Comparison of ENCODE assay signal across 14 mouse cellular contexts in genomic region chr13:36096684-36097383, GRCm38 (mm10). TPM values are rescaled to one million over a fixed set of nuclear protein-coding genes. Genes with fewer than 3 reads are reported as not detected.
DNase-seq lines count a peak whose midpoint lies in the region; ATAC-seq and TF ChIP-seq lines count a peak whose summit lies in the region.
"Had no signal": no experiment of that assay in that cellular context is flagged by ENCODE, and none has a peak within 500 bp of the region (broad histone marks: within the 10 kb centered on the region; RNA-seq: fewer than 3 reads in every experiment).

No protein-coding gene starts in this region.

- H3K4me2 ChIP-seq in heart, embryonic 15.5 days: peak overlapping the region; percentile 30
- H3K4me2 ChIP-seq in liver, embryonic 16.5 days (ENCODE audit: low read depth, low read length): peak overlapping the region; percentile 1; the same call in 1 of the 2 replicates
- H3K4me2 ChIP-seq: forebrain, embryonic 15.5 days; hindbrain, embryonic 13.5 days had no signal

- peak; percentile 50; the same call in 1 of the 2 replicates for ATAC-seq in erythroblast, adult 5-6 weeks (replicated peaks; ENCODE audit: low FRiP score, poor library complexity, severe bottlenecking)
- ATAC-seq in heart, embryonic 15.5 days (replicated peaks; ENCODE audit: insufficient number of reproducible peaks, insufficient read depth, low FRiP score, low read depth): peak; percentile 35; the same call in 1 of the 2 replicates
- peak; percentile 81 for ATAC-seq in liver, embryonic 16.5 days (ENCODE audit: low read depth)
- ATAC-seq: forebrain, embryonic 15.5 days had no signal

- TF ChIP-seq EP300 in MEL (IDR thresholded peaks at IDR 0.05; ENCODE audit: low read depth in 1 of 2, low read length in 2 of 2): peak; percentile 87 to 90

- H3K36me3 ChIP-seq in MEL (ENCODE audit: control insufficient read depth in 1 of 2, insufficient read depth in 2 of 2, low read length in 2 of 2): peaks cover 0 to 37% of the 10 kb centered on the region in 2 experiments; a peak in 2 of 4 replicates
- peaks cover 3% of the 10 kb centered on the region; the same call in 1 of the 2 replicates for H3K36me3 ChIP-seq in heart, embryonic 15.5 days
- no peaks in the 10 kb centered on the region for H3K36me3 ChIP-seq in liver, embryonic 16.5 days (ENCODE audit: control insufficient read depth, insufficient read depth)
- H3K36me3 ChIP-seq: forebrain, embryonic 15.5 days had no signal

- peaks cover 15 to 30% of the 10 kb centered on the region in 2 experiments for H3K4me1 ChIP-seq in MEL (ENCODE audit: control insufficient read depth in 1 of 2, insufficient read depth in 2 of 2, low read length in 2 of 2)
- H3K4me1 ChIP-seq in heart, embryonic 15.5 days (replicated peaks): peaks cover 12% of the 10 kb centered on the region
- peaks cover 14% of the 10 kb centered on the region for H3K4me1 ChIP-seq in liver, embryonic 16.5 days (ENCODE audit: control insufficient read depth, low read depth, low read length)
- H3K4me1 ChIP-seq: forebrain, embryonic 15.5 days; hindbrain, embryonic 13.5 days; megakaryocyte, embryonic 14.5 days had no signal

- no peak for TF ChIP-seq CTCF in MEL (IDR thresholded peaks at IDR 0.05 in 2 of 3, conservative IDR thresholded peaks at IDR 0.05 in 1 of 3; ENCODE audit: control insufficient read depth in 1 of 3, insufficient read depth in 1 of 3, low read depth in 2 of 3, low read length in 3 of 3, poor library complexity in 1 of 3, severe bottlenecking in 1 of 3)

- peak overlapping the region in 1 of 2 experiments; percentile 13; a peak in 1 of 4 replicates for H3K4me3 ChIP-seq in MEL (ENCODE audit: control insufficient read depth in 1 of 2, insufficient read depth in 1 of 2, low read depth in 2 of 2, low read length in 2 of 2)
- H3K4me3 ChIP-seq in heart, embryonic 15.5 days: no peak overlapping the region
- H3K4me3 ChIP-seq in liver, embryonic 16.5 days (ENCODE audit: low read depth, low read length): no peak overlapping the region
- H3K4me3 ChIP-seq: forebrain, embryonic 15.5 days; hindbrain, embryonic 13.5 days; megakaryocyte, embryonic 14.5 days had no signal

- TF ChIP-seq RAD21 in MEL (IDR thresholded peaks at IDR 0.05; ENCODE audit: low read depth, low read length): no peak

- H3K79me2 ChIP-seq in MEL (ENCODE audit: control insufficient read depth, insufficient read depth, low read length, poor library complexity): peaks cover 11% of the 10 kb centered on the region; the same call in 1 of the 2 replicates

- no peak overlapping the region for H3K9ac ChIP-seq in MEL (ENCODE audit: control insufficient read depth, low read depth, low read length, poor library complexity, severe bottlenecking)
- no peak overlapping the region for H3K9ac ChIP-seq in heart, embryonic 15.5 days
- H3K9ac ChIP-seq in liver, embryonic 16.5 days (ENCODE audit: low read depth, low read length): peak overlapping the region; percentile 6; the same call in 1 of the 2 replicates
- H3K9ac ChIP-seq: forebrain, embryonic 15.5 days; hindbrain, embryonic 13.5 days had no signal

- H3K27ac ChIP-seq in MEL (ENCODE audit: control insufficient read depth, low read depth, low read length): peak overlapping the region; percentile 78
- peak overlapping the region; percentile 66 for H3K27ac ChIP-seq in heart, embryonic 15.5 days
- H3K27ac ChIP-seq in liver, embryonic 16.5 days (ENCODE audit: low read length): peak overlapping the region; percentile 56
- H3K27ac ChIP-seq: forebrain, embryonic 15.5 days; hindbrain, embryonic 13.5 days had no signal

- WGBS in heart, embryonic 15.5 days: 29% methylated on average over 5 of the region's 5 CpGs
- 20% methylated on average over 5 of the region's 5 CpGs for WGBS in liver, embryonic 16.5 days (ENCODE audit: insufficient replicate concordance)

- H3K27me3 ChIP-seq in MEL (ENCODE audit: control insufficient read depth in 1 of 2, insufficient read depth in 2 of 2, low read length in 2 of 2): no peaks in the 10 kb centered on the region
- no peaks in the 10 kb centered on the region for H3K27me3 ChIP-seq in heart, embryonic 15.5 days
- H3K27me3 ChIP-seq in liver, embryonic 16.5 days (ENCODE audit: control insufficient read depth, insufficient read depth, low read depth, low read length): no peaks in the 10 kb centered on the region
- H3K27me3 ChIP-seq: forebrain, embryonic 15.5 days; hindbrain, embryonic 13.5 days; megakaryocyte, embryonic 14.5 days had no signal

- peak; percentile 64 for DNase-seq in MEL (ENCODE audit: low read depth, low spot score)
- no peak for DNase-seq in left cerebral cortex, adult 18-20 months (ENCODE audit: low spot score in 2 of 2)
- DNase-seq in kidney, adult 11 months: no peak
- DNase-seq in layer of hippocampus, postnatal 14 days (ENCODE audit: low spot score in 2 of 2): no peak
- DNase-seq: cerebellum, adult 9-11 months; kidney, postnatal 10 days; layer of hippocampus, adult 9-11 months; lung, postnatal 10 days had no signal

- TF ChIP-seq POLR2A in MEL (IDR thresholded peaks at IDR 0.05; ENCODE audit: control insufficient read depth in 1 of 2, insufficient read depth in 1 of 2, low read depth in 1 of 2, low read length in 2 of 2, poor library complexity in 1 of 2): no peak

- H3K9me3 ChIP-seq in MEL (replicated peaks; ENCODE audit: insufficient read depth, low read length): no peaks in the 10 kb centered on the region
- H3K9me3 ChIP-seq in heart, embryonic 15.5 days (replicated peaks): no peaks in the 10 kb centered on the region
- H3K9me3 ChIP-seq in liver, embryonic 16.5 days (replicated peaks; ENCODE audit: control insufficient read depth, low read length): no peaks in the 10 kb centered on the region
- H3K9me3 ChIP-seq: forebrain, embryonic 15.5 days; hindbrain, embryonic 13.5 days; megakaryocyte, embryonic 14.5 days had no signal

TF ChIP-seq in MEL, 35 proteins besides CTCF, POLR2A, EP300 and RAD21 (continues in another document):
- no peak for TF ChIP-seq E2F4 (IDR thresholded peaks at IDR 0.05; ENCODE audit: borderline replicate concordance, low read depth, low read length)
- TF ChIP-seq NELFE (IDR thresholded peaks at IDR 0.05; ENCODE audit: low read depth, low read length): no peak
- TF ChIP-seq GATA1 (IDR thresholded peaks at IDR 0.05; ENCODE audit: low read depth, low read length): peak; percentile 80
- TF ChIP-seq ZC3H11A (IDR thresholded peaks at IDR 0.05; ENCODE audit: low read depth, low read length): no peak
- TF ChIP-seq CHD1 (IDR thresholded peaks at IDR 0.05; ENCODE audit: low read depth, low read length): no peak
- TF ChIP-seq ELF1 (IDR thresholded peaks at IDR 0.05; ENCODE audit: low read depth, low read length): no peak
- peak; percentile 67 for TF ChIP-seq SIN3A (IDR thresholded peaks at IDR 0.05; ENCODE audit: low read length)
- TF ChIP-seq NRF1 (IDR thresholded peaks at IDR 0.05; ENCODE audit: insufficient read depth, low read depth, low read length, poor library complexity, severe bottlenecking): no peak
- no peak for TF ChIP-seq CHD2 (IDR thresholded peaks at IDR 0.05; ENCODE audit: low read length)
- peak; percentile 75 for TF ChIP-seq MYB (IDR thresholded peaks at IDR 0.05; ENCODE audit: low read depth, low read length)
- no peak for TF ChIP-seq TBP (IDR thresholded peaks at IDR 0.05; ENCODE audit: low read depth, low read length)
- no peak for TF ChIP-seq USF2 (IDR thresholded peaks at IDR 0.05; ENCODE audit: borderline replicate concordance in 1 of 2, insufficient read depth in 1 of 2, low read depth in 1 of 2, low read length in 2 of 2)
- TF ChIP-seq GABPA (IDR thresholded peaks at IDR 0.05; ENCODE audit: low read depth, low read length): no peak
- TF ChIP-seq ZNF384 (IDR thresholded peaks at IDR 0.05; ENCODE audit: low read depth, low read length): no peak
- TF ChIP-seq TAL1 (IDR thresholded peaks at IDR 0.05; ENCODE audit: low read length): peak; percentile 60
- TF ChIP-seq HCFC1 (IDR thresholded peaks at IDR 0.05; ENCODE audit: low read depth, low read length): no peak
- TF ChIP-seq UBTF (IDR thresholded peaks at IDR 0.05; ENCODE audit: borderline replicate concordance, insufficient read depth, low read depth, low read length): no peak
- TF ChIP-seq POLR2AphosphoS5 (IDR thresholded peaks at IDR 0.05; ENCODE audit: borderline replicate concordance, low read depth, low read length): no peak
- peak; percentile 68; the same call in 1 of the 2 replicates for TF ChIP-seq MYC (IDR thresholded peaks at IDR 0.05; ENCODE audit: low read depth, low read length)
- TF ChIP-seq MAZ (IDR thresholded peaks at IDR 0.05; ENCODE audit: low read depth, low read length): no peak
- TF ChIP-seq JUND (IDR thresholded peaks at IDR 0.05; ENCODE audit: low read depth, low read length): no peak
- peak; percentile 56; the same call in 1 of the 2 replicates for TF ChIP-seq USF1 (IDR thresholded peaks at IDR 0.05; ENCODE audit: low read depth, low read length)
- peak; percentile 92 for TF ChIP-seq BHLHE40 (IDR thresholded peaks at IDR 0.05; ENCODE audit: borderline replicate concordance, low read depth, low read length)

RNA-seq across cellular contexts. Expression of gene Fars2, which starts 20.4 kb away (rescaled TPM):
- total RNA-seq in MEL (2012; rRNA removed): 29.4 and 32.6 TPM in 2 replicates
- polyA plus RNA-seq in MEL (2012; ENCODE audit: insufficient read depth in 1 of 2, insufficient read length in 2 of 2, low read depth in 1 of 2, low replicate concordance in 2 of 2, missing spikeins in 1 of 2): 10 to 100 TPM in 1 of 2 experiments, not detected in 1; 39.2 TPM
- total RNA-seq in erythroblast, adult 5-6 weeks (2015; ENCODE audit: low replicate concordance): 42.0 and 45.2 TPM in 2 replicates
- 51.2 and 82.0 TPM in 2 replicates for total RNA-seq in erythroblast, adult 5-6 weeks (2017; ENCODE audit: low replicate concordance)
- 57.1 and 59.1 TPM in 2 replicates for polyA plus RNA-seq in heart, embryonic 15.5 days (2015; fragmentation: Nextera tagmentation; extraction: Ambion mirVana)
- 26.0 and 26.8 TPM in 2 replicates for polyA plus RNA-seq in liver, embryonic 16.5 days (2015; fragmentation: Nextera tagmentation; extraction: Ambion mirVana)
- total RNA-seq in left cerebral cortex, adult 18-20 months (2021): 10 to 100 TPM; 39.5 to 43.8 TPM
- 10 to 100 TPM; 30.2 to 37.4 TPM for total RNA-seq in layer of hippocampus, postnatal 14 days (2021)

RNA-seq across cellular contexts. Expression of gene Lyrm4, which starts 20.5 kb away (rescaled TPM):
- total RNA-seq in MEL (2012; rRNA removed): 19.7 and 22.6 TPM in 2 replicates
- polyA plus RNA-seq in MEL (2012; ENCODE audit: insufficient read depth in 1 of 2, insufficient read length in 2 of 2, low read depth in 1 of 2, low replicate concordance in 2 of 2, missing spikeins in 1 of 2): 10 to 100 TPM in 1 of 2 experiments, not detected in 1; 25.4 TPM
- 3.8 and 9.6 TPM in 2 replicates for total RNA-seq in erythroblast, adult 5-6 weeks (2015; ENCODE audit: low replicate concordance)
- total RNA-seq in erythroblast, adult 5-6 weeks (2017; ENCODE audit: low replicate concordance): 7.2 and 8.5 TPM in 2 replicates
- polyA plus RNA-seq in heart, embryonic 15.5 days (2015; fragmentation: Nextera tagmentation; extraction: Ambion mirVana): 22.7 and 26.2 TPM in 2 replicates
- 16.9 and 17.1 TPM in 2 replicates for polyA plus RNA-seq in liver, embryonic 16.5 days (2015; fragmentation: Nextera tagmentation; extraction: Ambion mirVana)
- total RNA-seq in left cerebral cortex, adult 18-20 months (2021): 10 to 100 TPM; 23.6 to 24.2 TPM
- total RNA-seq in layer of hippocampus, postnatal 14 days (2021): 10 to 100 TPM; 18.9 to 19.8 TPM
